Mouse (Mus musculus): ENCODE data around the gene Dact1. TPM values are rescaled to one million over a fixed set of nuclear protein-coding genes. Genes with fewer than 3 reads are reported as not detected.

The Dact1 gene
- polyA plus RNA-seq, 1 experiment from 2014 or later, result 8.6 TPM

DNA sequence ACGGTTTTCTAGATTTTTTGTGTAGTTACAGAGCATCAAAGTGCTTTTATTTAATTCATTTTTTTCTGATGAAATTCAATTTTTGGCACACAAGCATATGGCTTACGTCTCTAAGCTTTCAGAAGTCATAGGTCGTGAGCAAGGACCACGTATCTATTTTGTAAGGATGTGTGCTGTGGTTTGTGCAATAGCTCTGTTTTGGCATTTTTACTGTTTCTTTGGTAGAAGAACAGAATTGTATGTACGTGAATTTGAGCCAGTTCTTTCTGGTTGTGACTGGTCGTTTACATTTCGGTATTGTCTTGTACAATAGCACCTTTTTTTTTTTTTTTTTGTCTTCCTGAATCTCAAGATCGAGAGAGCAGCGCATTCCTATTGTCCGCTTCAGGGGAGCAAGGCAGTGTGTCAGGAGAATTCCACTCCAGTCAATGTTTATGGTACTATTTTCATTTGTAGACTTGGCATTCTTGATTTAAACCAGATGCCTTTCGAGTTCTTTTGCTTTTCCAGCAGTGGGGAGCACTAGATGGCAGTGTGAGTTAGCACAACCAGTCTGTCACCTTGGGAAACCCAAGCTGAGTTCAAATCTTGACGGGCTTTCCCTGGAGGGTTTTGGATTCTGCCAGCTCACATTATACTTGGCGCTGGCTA lies 1.7 kb downstream of the Dact1 start:
- no peaks in the 10 kb centered on the region for H3K9me3 ChIP-seq (ENCODE audit: control insufficient read depth, low read length)
- H3K27me3 ChIP-seq (ENCODE audit: control insufficient read depth, insufficient read depth, low read length), result no peaks in the 10 kb centered on the region
- H3K4me2 ChIP-seq (ENCODE audit: low read length), result peak overlapping the region; percentile 80
- ATAC-seq (ENCODE audit: insufficient number of reproducible peaks, insufficient read depth, low FRiP score, low read depth), result no peak
- H3K36me3 ChIP-seq (ENCODE audit: control insufficient read depth, insufficient read depth, low read length), result peaks cover 35% of the 10 kb centered on the region
- H3K4me3 ChIP-seq (ENCODE audit: control insufficient read depth in 1 of 2, insufficient read depth in 1 of 2, low read depth in 1 of 2, low read length in 2 of 2), result peak overlapping the region; percentile 73 to 82; a peak in 3 of 4 replicates
- peak overlapping the region; percentile 91 for H3K9ac ChIP-seq (ENCODE audit: low read length)
- peaks cover 0 to 11% of the 10 kb centered on the region in 2 experiments; a peak in 3 of 4 replicates for H3K4me1 ChIP-seq (ENCODE audit: control insufficient read depth in 2 of 2, insufficient read depth in 2 of 2, low read length in 2 of 2)
- WGBS, result 9% methylated on average over 13 of the region's 13 CpGs
- peak overlapping the region in 1 of 2 experiments; percentile 89; a peak in 2 of 4 replicates for H3K27ac ChIP-seq (replicated peaks in 1 of 2; ENCODE audit: control insufficient read depth in 1 of 2, insufficient read depth in 1 of 2, low read depth in 2 of 2, low read length in 2 of 2)

DNA sequence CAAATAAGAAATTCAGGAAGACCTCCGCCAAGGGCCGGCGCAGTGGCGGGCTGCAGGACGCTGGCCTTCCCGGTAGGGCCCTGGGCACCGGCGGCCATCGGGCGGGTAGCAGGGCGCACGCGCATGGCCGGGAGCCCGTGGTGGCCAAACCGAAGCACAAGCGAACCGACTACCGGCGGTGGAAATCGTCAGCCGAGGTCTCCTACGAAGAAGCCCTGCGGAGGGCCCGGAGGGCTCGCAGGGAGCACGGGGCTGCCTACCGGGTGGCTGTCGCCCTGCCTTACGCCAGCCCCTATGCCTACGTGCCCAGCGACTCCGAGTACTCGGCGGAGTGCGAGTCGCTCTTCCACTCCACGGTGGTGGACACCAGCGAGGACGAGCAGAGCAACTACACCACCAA lies 8.6 kb downstream of the Dact1 start:
- 94% methylated on average over 40 of the region's 40 CpGs for WGBS
- H3K4me3 ChIP-seq (ENCODE audit: control insufficient read depth in 1 of 2, insufficient read depth in 1 of 2, low read depth in 1 of 2, low read length in 2 of 2), result no peak overlapping the region
- no peak for ATAC-seq (ENCODE audit: insufficient number of reproducible peaks, insufficient read depth, low FRiP score, low read depth)
- no peak overlapping the region for H3K4me2 ChIP-seq (ENCODE audit: low read length)
- H3K27me3 ChIP-seq (ENCODE audit: control insufficient read depth, insufficient read depth, low read length), result no peaks in the 10 kb centered on the region
- H3K4me1 ChIP-seq (ENCODE audit: control insufficient read depth in 2 of 2, insufficient read depth in 2 of 2, low read length in 2 of 2), result 0 out of 4 replicates have a peak, but pooled peaks cover 0 to 5% of the 10 kb centered on the region in 2 experiments
- no peak overlapping the region for H3K27ac ChIP-seq (replicated peaks in 1 of 2; ENCODE audit: control insufficient read depth in 1 of 2, insufficient read depth in 1 of 2, low read depth in 2 of 2, low read length in 2 of 2)
- H3K9ac ChIP-seq (ENCODE audit: low read length), result no peak overlapping the region
- peaks cover 61% of the 10 kb centered on the region for H3K36me3 ChIP-seq (ENCODE audit: control insufficient read depth, insufficient read depth, low read length)
- peaks cover 8% of the 10 kb centered on the region; the same call in 1 of the 2 replicates for H3K9me3 ChIP-seq (ENCODE audit: control insufficient read depth, low read length)

DNA sequence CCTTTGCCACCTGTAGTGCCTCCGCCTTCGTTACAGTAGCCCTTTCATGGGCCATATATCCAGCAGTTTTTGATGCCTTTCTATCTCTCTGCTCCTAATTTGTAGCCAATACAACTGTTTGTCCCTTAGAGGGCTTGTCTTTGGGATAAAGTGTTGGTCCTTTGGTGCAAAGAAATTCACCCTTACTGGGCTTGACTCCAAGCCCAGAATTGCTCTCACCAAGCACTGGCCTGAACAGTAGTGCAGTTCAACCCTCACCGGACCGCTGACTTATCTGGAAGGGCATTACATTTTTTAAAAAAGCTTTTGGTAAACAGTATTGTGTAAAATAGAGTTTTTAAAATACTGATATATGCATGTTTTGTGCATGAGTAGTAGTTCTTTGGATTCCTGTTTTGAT lies 9.9 kb downstream of the Dact1 start:
- peaks cover 50% of the 10 kb centered on the region for H3K36me3 ChIP-seq (ENCODE audit: control insufficient read depth, insufficient read depth, low read length)
- 0 out of 4 replicates have a peak, but pooled peaks cover 0 to 5% of the 10 kb centered on the region in 2 experiments for H3K4me1 ChIP-seq (ENCODE audit: control insufficient read depth in 2 of 2, insufficient read depth in 2 of 2, low read length in 2 of 2)
- H3K9me3 ChIP-seq (ENCODE audit: control insufficient read depth, low read length), result peaks cover 8% of the 10 kb centered on the region; the same call in 1 of the 2 replicates
- 93% methylated on average over 4 of the region's 4 CpGs for WGBS
- H3K27me3 ChIP-seq (ENCODE audit: control insufficient read depth, insufficient read depth, low read length), result no peaks in the 10 kb centered on the region
- H3K4me3 ChIP-seq (ENCODE audit: control insufficient read depth in 1 of 2, insufficient read depth in 1 of 2, low read depth in 1 of 2, low read length in 2 of 2), result no peak overlapping the region
- no peak overlapping the region for H3K9ac ChIP-seq (ENCODE audit: low read length)
- H3K27ac ChIP-seq (replicated peaks in 1 of 2; ENCODE audit: control insufficient read depth in 1 of 2, insufficient read depth in 1 of 2, low read depth in 2 of 2, low read length in 2 of 2), result no peak overlapping the region
- no peak overlapping the region for H3K4me2 ChIP-seq (ENCODE audit: low read length)
- ATAC-seq (ENCODE audit: insufficient number of reproducible peaks, insufficient read depth, low FRiP score, low read depth), result no peak

DNA sequence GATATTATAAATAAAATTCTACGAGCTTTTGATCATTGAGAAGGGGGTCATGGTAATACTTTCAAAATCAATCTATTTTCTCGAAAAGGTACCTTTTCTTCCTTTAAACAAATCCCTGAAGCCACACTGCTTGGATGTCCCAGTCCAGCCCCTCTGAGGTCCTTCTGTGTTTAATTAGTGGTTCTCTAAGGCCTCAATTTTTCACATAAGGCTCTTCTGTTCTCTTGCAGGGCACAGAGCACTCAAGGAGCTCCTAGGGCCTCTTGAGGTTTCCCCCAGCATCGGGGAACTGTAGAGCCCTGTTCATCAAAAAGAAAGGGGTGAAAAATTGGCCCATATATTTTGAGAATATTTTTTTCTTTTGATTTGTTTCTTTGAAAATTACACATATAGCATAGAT lies 23.0 kb downstream of the Dact1 start:
- no peaks in the 10 kb centered on the region for H3K36me3 ChIP-seq (ENCODE audit: control insufficient read depth, insufficient read depth, low read length)
- H3K9me3 ChIP-seq (ENCODE audit: control insufficient read depth, low read length), result no peaks in the 10 kb centered on the region
- no peak for ATAC-seq (ENCODE audit: insufficient number of reproducible peaks, insufficient read depth, low FRiP score, low read depth)
- no peak overlapping the region for H3K27ac ChIP-seq (replicated peaks in 1 of 2; ENCODE audit: control insufficient read depth in 1 of 2, insufficient read depth in 1 of 2, low read depth in 2 of 2, low read length in 2 of 2)
- H3K4me3 ChIP-seq (ENCODE audit: control insufficient read depth in 1 of 2, insufficient read depth in 1 of 2, low read depth in 1 of 2, low read length in 2 of 2), result no peak overlapping the region
- no peaks in the 10 kb centered on the region for H3K27me3 ChIP-seq (ENCODE audit: control insufficient read depth, insufficient read depth, low read length)
- H3K4me1 ChIP-seq (ENCODE audit: control insufficient read depth in 2 of 2, insufficient read depth in 2 of 2, low read length in 2 of 2), result peaks cover 24 to 37% of the 10 kb centered on the region in 2 experiments
- H3K9ac ChIP-seq (ENCODE audit: low read length), result no peak overlapping the region
- H3K4me2 ChIP-seq (ENCODE audit: low read length), result no peak overlapping the region
- WGBS, result 81% methylated on average over 3 of the region's 3 CpGs

DNA sequence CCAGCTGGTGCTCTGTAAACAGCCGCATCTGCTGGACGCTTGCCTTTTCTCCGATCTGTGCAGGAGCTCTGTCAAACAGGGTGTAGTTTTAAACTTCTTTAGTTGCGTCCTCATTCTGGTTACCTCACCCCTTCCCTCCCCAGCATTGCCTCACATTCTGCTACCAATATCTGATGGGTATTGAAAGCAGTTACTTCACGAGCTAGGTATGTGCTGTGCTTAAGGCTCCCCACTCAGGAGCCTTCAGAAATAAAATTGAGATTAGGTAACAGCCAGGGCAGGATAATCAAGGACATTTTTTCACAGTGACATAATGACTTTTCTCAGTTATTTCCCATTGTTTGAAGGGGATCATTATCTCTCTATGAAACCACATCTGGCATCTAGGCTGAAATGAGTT lies 23.9 kb downstream of the Dact1 start:
- no peak overlapping the region for H3K4me3 ChIP-seq (ENCODE audit: control insufficient read depth in 1 of 2, insufficient read depth in 1 of 2, low read depth in 1 of 2, low read length in 2 of 2)
- no peaks in the 10 kb centered on the region for H3K27me3 ChIP-seq (ENCODE audit: control insufficient read depth, insufficient read depth, low read length)
- ATAC-seq (ENCODE audit: insufficient number of reproducible peaks, insufficient read depth, low FRiP score, low read depth), result no peak
- WGBS, result 22% methylated on average over 5 of the region's 5 CpGs
- H3K27ac ChIP-seq (replicated peaks in 1 of 2; ENCODE audit: control insufficient read depth in 1 of 2, insufficient read depth in 1 of 2, low read depth in 2 of 2, low read length in 2 of 2), result peak overlapping the region; percentile 51 to 58
- H3K4me1 ChIP-seq (ENCODE audit: control insufficient read depth in 2 of 2, insufficient read depth in 2 of 2, low read length in 2 of 2), result peaks cover 24 to 38% of the 10 kb centered on the region in 2 experiments
- H3K9me3 ChIP-seq (ENCODE audit: control insufficient read depth, low read length), result no peaks in the 10 kb centered on the region
- H3K36me3 ChIP-seq (ENCODE audit: control insufficient read depth, insufficient read depth, low read length), result no peaks in the 10 kb centered on the region
- 0 out of 2 replicates have a peak overlapping the region, but pooled peaks have one; percentile 52 for H3K9ac ChIP-seq (ENCODE audit: low read length)
- peak overlapping the region; percentile 15; the same call in 1 of the 2 replicates for H3K4me2 ChIP-seq (ENCODE audit: low read length)

DNA sequence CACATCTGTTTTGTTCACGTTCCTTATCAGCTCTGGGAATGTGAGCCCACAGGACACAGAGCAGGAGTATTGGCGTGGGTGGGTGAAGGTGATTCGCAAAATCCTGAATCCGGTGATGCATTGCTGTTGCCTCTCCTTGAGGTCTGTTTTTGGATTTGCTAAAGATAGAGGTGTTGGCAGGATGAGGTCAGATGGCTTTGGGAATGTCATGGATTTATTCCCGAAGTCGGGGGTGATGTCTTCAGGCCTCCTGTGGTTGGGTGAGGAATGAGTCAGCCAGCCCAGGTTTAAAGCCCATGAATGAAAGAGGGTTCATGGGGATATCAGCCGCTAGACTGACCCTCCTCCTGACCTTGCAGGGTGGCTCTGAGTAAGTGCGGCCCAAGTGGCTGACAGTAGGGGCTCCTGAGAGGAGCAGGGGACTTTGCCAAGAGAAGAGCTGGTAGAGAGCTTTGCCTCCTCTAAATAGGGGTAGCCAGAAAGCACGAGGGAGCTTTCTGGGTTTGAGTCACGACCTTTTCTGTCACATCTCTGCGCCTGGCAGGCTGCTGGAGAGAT lies 27.4 kb downstream of the Dact1 start:
- 20% methylated on average over 11 of the region's 11 CpGs for WGBS
- Histone ChIP-seq H3K27ac (replicated peaks in 1 of 2; ENCODE audit: control insufficient read depth in 1 of 2, insufficient read depth in 1 of 2, low read depth in 2 of 2, low read length in 2 of 2) (peak overlapping the region; percentile 6 to 61; a peak in 3 of 4 replicates), H3K4me1 (ENCODE audit: control insufficient read depth in 2 of 2, insufficient read depth in 2 of 2, low read length in 2 of 2) (peaks cover 24 to 41% of the 10 kb centered on the region in 2 experiments), H3K9ac (ENCODE audit: low read length) (no peak overlapping the region), H3K27me3 (ENCODE audit: control insufficient read depth, insufficient read depth, low read length) (no peaks in the 10 kb centered on the region), H3K4me2 (ENCODE audit: low read length) (peak overlapping the region; percentile 32), H3K4me3 (ENCODE audit: control insufficient read depth in 1 of 2, insufficient read depth in 1 of 2, low read depth in 1 of 2, low read length in 2 of 2) (no peak overlapping the region), H3K36me3 (ENCODE audit: control insufficient read depth, insufficient read depth, low read length) (no peaks in the 10 kb centered on the region), H3K9me3 (ENCODE audit: control insufficient read depth, low read length) (no peaks in the 10 kb centered on the region)
- ATAC-seq (ENCODE audit: insufficient number of reproducible peaks, insufficient read depth, low FRiP score, low read depth), result 0 out of 2 replicates have a peak, but pooled peaks have one; percentile 48

DNA sequence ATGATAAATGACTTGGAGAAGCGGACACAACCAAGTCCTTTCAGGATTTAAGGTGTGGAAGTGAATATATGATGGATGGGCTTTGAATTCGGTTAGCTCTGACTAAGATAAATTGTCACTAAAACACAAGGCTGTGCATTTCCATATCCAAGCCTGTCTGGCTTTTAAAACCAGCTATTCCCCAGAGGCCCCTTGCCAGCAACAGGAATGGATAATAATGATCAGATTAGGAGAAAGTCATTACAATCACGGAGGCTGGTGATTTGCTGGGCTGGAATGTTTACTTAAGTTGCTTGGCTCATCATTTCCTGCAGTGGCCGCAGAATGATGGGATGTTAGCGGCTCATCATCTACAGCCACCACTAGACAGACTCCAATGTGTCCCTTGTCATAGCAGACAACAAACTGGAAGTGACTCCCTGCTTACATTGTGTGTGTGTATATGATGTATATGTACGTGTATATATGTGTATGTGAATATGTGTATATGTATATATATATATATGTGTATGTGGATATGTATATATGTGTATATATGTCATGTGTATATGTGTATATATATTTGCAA lies 28.3 kb downstream of the Dact1 start:
- ATAC-seq (ENCODE audit: insufficient number of reproducible peaks, insufficient read depth, low FRiP score, low read depth), result no peak
- no peaks in the 10 kb centered on the region for H3K36me3 ChIP-seq (ENCODE audit: control insufficient read depth, insufficient read depth, low read length)
- H3K9ac ChIP-seq (ENCODE audit: low read length), result no peak overlapping the region
- H3K4me3 ChIP-seq (ENCODE audit: control insufficient read depth in 1 of 2, insufficient read depth in 1 of 2, low read depth in 1 of 2, low read length in 2 of 2), result no peak overlapping the region
- H3K4me2 ChIP-seq (ENCODE audit: low read length), result no peak overlapping the region
- no peaks in the 10 kb centered on the region for H3K27me3 ChIP-seq (ENCODE audit: control insufficient read depth, insufficient read depth, low read length)
- no peaks in the 10 kb centered on the region for H3K9me3 ChIP-seq (ENCODE audit: control insufficient read depth, low read length)
- H3K4me1 ChIP-seq (ENCODE audit: control insufficient read depth in 2 of 2, insufficient read depth in 2 of 2, low read length in 2 of 2), result peaks cover 24 to 41% of the 10 kb centered on the region in 2 experiments
- 66% methylated on average over 6 of the region's 6 CpGs for WGBS
- H3K27ac ChIP-seq (replicated peaks in 1 of 2; ENCODE audit: control insufficient read depth in 1 of 2, insufficient read depth in 1 of 2, low read depth in 2 of 2, low read length in 2 of 2), result no peak overlapping the region
